Mouse (Mus musculus) stomach, embryonic 14.5 days (tissue): ENCODE results near the gene Parp3. TPM values are rescaled to one million over a fixed set of nuclear protein-coding genes. Genes with fewer than 3 reads are reported as not detected.

Experiments used
- ATAC-seq: fragments of 200-750 bp; cut with Nextera tagmentation; 2 replicates; pipeline ENCODE4 v1.8.0; 2017; ENCODE audit warnings: low read depth, moderate TSS enrichment; ENCODE audit not compliant: insufficient number of reproducible peaks, insufficient read depth, low FRiP score
- H3K27ac ChIP-seq: fragments of 300-500 bp; sonication (generic); 2 replicates; pipeline ENCODE4 v1.5.1; 2014; ENCODE audit warnings: mild to moderate bottlenecking, low read length, moderate library complexity, mixed read lengths
- H3K27me3 ChIP-seq: fragments of 300-500 bp; sonication (generic); 2 replicates; pipeline ENCODE4 v1.6.1; 2014; ENCODE audit warnings: low read length, control low read depth, mixed read lengths; ENCODE audit not compliant: control insufficient read depth, insufficient read depth
- H3K36me3 ChIP-seq: fragments of 300-500 bp; sonication (generic); 2 replicates; pipeline ENCODE4 v1.6.1; 2014; ENCODE audit warnings: mild to moderate bottlenecking, control low read depth, low read length, moderate library complexity, mixed read lengths; ENCODE audit not compliant: control insufficient read depth, insufficient read depth
- H3K4me1 ChIP-seq: fragments of 300-500 bp; sonication (generic); 2 replicates; pipeline ENCODE4 v1.6.1; 2014; ENCODE audit warnings: low read length, control low read depth, mixed read lengths; ENCODE audit not compliant: control insufficient read depth, insufficient read depth
- H3K4me2 ChIP-seq: fragments of 300-500 bp; sonication (generic); replicated peaks from 2 replicates; pipeline ENCODE4 v1.6.1; 2014; ENCODE audit warnings: low read depth, low read length, control low read depth
- H3K4me3 ChIP-seq: fragments of 300-500 bp; sonication (generic); 2 replicates; pipeline ENCODE4 v1.5.1; 2014; ENCODE audit warnings: low read depth, low read length, control low read depth
- H3K9ac ChIP-seq: fragments of 300-500 bp; sonication (generic); replicated peaks from 2 replicates; pipeline ENCODE4 v1.6.1; 2014; ENCODE audit warnings: low read depth, mild to moderate bottlenecking, control low read depth, low read length, moderate library complexity, mixed read lengths
- H3K9me3 ChIP-seq: fragments of 300-500 bp; sonication (generic); 2 replicates; pipeline ENCODE4 v1.6.1; 2016; ENCODE audit warnings: low read depth, low read length, control low read depth; ENCODE audit not compliant: control insufficient read depth
- WGBS: fragments of 180-500 bp; shearing (Covaris S2); extraction: QIAGEN DNeasy Blood & Tissue Kit; methylation state at CpG from one replicate; pipeline ENCODE4 v1.1.7; 2014; 5-methylcytosine and 5-hydroxymethylcytosine counted together
- polyA plus RNA-seq: library from polyadenylated mRNA; unstranded; fragments of >200 nt; fragmentation: Nextera tagmentation; extraction: Ambion mirVana; gene quantifications from 2 replicates; pipeline ENCODE4 v1.2.1, GENCODE M21; 2014

Gene Parp3
- polyA plus RNA-seq, 1 experiment from 2014 or later: 3.1 TPM

DNA sequence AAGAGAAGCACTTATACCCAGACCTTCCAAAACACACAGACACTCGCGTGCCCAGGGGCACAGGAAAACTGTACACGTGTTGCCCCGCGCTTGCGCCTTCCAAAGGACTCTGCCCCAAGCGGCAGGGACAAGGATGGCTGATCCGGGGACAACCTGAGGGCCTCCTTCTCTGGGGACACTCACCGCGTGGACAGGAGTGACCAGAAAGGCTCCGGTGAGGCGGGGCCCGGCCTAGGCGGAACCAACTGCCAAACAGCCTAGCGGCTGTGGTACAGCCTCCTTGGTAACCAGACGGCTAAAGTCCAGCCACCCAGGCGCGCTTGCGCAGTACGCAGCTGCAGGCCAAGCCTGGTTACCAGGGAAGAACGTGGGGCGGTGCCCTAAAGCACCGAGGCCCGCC lies 29.4 kb downstream of the Parp3 start, which contains the start of the genes Abhd14b and Abhd14a:
Gene Abhd14b, plus strand, starts transcription at position 112 of the 400 bp plus-strand sequence.
Gene Abhd14a, minus strand, starts transcription at position 331 of the 400 bp plus-strand sequence.
- H3K9ac ChIP-seq: peak within 1 kb of the TSS; percentile 36; the same call in 1 of the 2 replicates
- H3K4me1 ChIP-seq: peaks cover 40% of the 10 kb centered on the region

GRCm38 (mm10) chr9:106444836-106445235 lies 31.9 kb downstream of the Parp3 start:
- 76% methylated on average over 4 of the region's 4 CpGs for WGBS
- H3K9me3 ChIP-seq: no peaks in the 10 kb centered on the region
- H3K27me3 ChIP-seq: no peaks in the 10 kb centered on the region
- no peaks in the 10 kb centered on the region for H3K36me3 ChIP-seq
- no peak overlapping the region for H3K9ac ChIP-seq
- H3K4me3 ChIP-seq: no peak overlapping the region
- no peak overlapping the region for H3K27ac ChIP-seq
- peaks cover 25% of the 10 kb centered on the region for H3K4me1 ChIP-seq
- no peak for ATAC-seq
- no peak overlapping the region for H3K4me2 ChIP-seq

More for the DNA sequence above, 29.4 kb downstream of the Parp3 start, which contains the start of the genes Abhd14b and Abhd14a:
- peak within 1 kb of the TSS; percentile 86 for H3K4me2 ChIP-seq
- under 1% methylated on average over 24 of the region's 24 CpGs for WGBS
- H3K4me3 ChIP-seq: peak within 1 kb of the TSS; percentile 44
- ATAC-seq: peak; percentile 88
- peak within 1 kb of the TSS; percentile 66 for H3K27ac ChIP-seq
- no peaks in the 10 kb centered on the region for H3K27me3 ChIP-seq
- no peaks in the 10 kb centered on the region for H3K9me3 ChIP-seq
- H3K36me3 ChIP-seq: no peaks in the 10 kb centered on the region

DNA sequence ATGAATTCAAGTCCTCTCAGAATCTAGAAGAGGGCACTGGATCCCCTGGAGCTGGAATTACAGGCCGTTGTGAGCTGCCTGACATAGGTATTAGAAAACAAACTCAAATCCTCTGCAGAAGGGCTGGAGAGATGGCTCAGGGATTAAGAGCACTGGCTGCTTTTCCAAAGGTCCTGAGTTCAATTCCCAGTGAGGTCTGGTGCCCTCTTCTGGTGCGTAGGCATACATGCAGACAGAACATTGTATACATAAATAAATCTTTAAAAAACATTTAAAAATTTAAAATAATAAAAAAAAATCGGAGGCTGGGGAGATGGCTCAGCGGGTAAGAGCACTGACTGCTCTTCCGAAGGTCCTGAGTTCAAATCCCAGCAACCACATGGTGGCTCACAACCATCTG lies 34.1 kb downstream of the Parp3 start:
- ATAC-seq: no peak
- 71% methylated on average over 5 of the region's 5 CpGs for WGBS

DNA sequence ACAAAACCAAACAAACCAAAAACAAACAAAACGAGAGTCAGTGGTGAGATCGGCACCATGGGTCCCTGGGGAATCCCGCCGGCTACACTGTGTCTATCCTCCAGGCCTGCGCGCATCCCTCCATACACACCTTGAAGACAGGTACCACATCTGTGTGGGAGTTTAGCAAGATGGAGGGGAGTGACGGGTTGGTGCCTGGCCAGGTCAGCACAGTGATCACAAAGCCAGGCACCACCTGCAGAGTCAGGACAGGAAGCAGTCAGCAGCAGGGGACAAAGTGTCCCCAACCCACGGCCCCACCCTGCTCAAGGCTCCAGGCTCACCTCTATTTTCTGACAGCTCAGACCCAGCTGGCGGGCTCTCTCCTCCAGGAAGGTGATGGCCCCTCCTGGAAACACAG lies 40.2 kb downstream of the Parp3 start:
- Histone ChIP-seq H3K4me2 (no peak overlapping the region), H3K4me3 (no peak overlapping the region), H3K27ac (no peak overlapping the region), H3K27me3 (no peaks in the 10 kb centered on the region), H3K36me3 (peaks cover 14% of the 10 kb centered on the region), H3K9me3 (no peaks in the 10 kb centered on the region), H3K9ac (no peak overlapping the region), H3K4me1 (peaks cover 13% of the 10 kb centered on the region)
- ATAC-seq: no peak
- 78% methylated on average over 9 of the region's 9 CpGs for WGBS

More for the DNA sequence above, 34.1 kb downstream of the Parp3 start:
- Histone ChIP-seq H3K27ac (no peak overlapping the region), H3K27me3 (no peaks in the 10 kb centered on the region), H3K9ac (no peak overlapping the region), H3K36me3 (no peaks in the 10 kb centered on the region), H3K4me1 (peaks cover 13% of the 10 kb centered on the region), H3K9me3 (no peaks in the 10 kb centered on the region), H3K4me2 (no peak overlapping the region), H3K4me3 (no peak overlapping the region)

DNA sequence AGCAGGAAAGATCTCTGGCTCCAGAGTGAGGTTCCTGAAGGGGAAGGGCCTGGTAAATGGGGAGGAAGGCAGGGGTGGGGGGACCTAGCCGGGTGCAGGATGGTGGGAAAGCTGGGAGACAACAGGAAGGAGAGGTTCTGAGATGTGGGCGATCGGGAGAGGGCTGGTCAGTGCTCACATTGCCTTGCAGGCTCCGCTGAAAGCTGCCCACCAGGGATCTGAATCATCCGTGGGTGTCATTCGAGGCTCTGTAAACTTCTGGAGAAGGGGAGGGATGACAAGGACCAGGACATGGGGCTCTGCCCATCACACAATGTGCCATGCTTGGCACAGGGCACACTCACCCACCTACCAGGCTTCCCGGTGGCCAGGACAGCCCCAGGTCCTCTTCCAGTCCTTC lies 43.4 kb downstream of the Parp3 start:
- no peak overlapping the region for H3K9ac ChIP-seq
- H3K4me1 ChIP-seq: peaks cover 15% of the 10 kb centered on the region
- H3K27me3 ChIP-seq: no peaks in the 10 kb centered on the region
- no peak overlapping the region for H3K4me2 ChIP-seq
- no peaks in the 10 kb centered on the region for H3K9me3 ChIP-seq
- 70% methylated on average over 7 of the region's 7 CpGs for WGBS
- H3K4me3 ChIP-seq: no peak overlapping the region
- H3K27ac ChIP-seq: no peak overlapping the region
- ATAC-seq: no peak
- H3K36me3 ChIP-seq: peaks cover 21% of the 10 kb centered on the region

GRCm38 (mm10) chr9:106430015-106430264 lies 46.8 kb downstream of the Parp3 start:
- WGBS: 0% methylated on average over 4 of the region's 4 CpGs
- Histone ChIP-seq H3K4me3 (peak overlapping the region; percentile 78), H3K9ac (peak overlapping the region; percentile 99), H3K27ac (peak overlapping the region; percentile 82), H3K27me3 (no peaks in the 10 kb centered on the region), H3K4me1 (peaks cover 8% of the 10 kb centered on the region), H3K36me3 (peaks cover 21% of the 10 kb centered on the region), H3K4me2 (peak overlapping the region; percentile 84), H3K9me3 (no peaks in the 10 kb centered on the region)
- no peak for ATAC-seq

- ATAC-seq: peak; percentile 91
- peaks cover 21% of the 10 kb centered on the region for H3K36me3 ChIP-seq
- H3K9me3 ChIP-seq: no peaks in the 10 kb centered on the region
- peak within 1 kb of the TSS; percentile 94 for H3K27ac ChIP-seq
- peak within 1 kb of the TSS; percentile 84 for H3K4me2 ChIP-seq
- H3K27me3 ChIP-seq: no peaks in the 10 kb centered on the region
- under 1% methylated on average over 55 of the region's 55 CpGs for WGBS
- H3K4me3 ChIP-seq: peak within 1 kb of the TSS; percentile 78
- peaks cover 8% of the 10 kb centered on the region for H3K4me1 ChIP-seq
- peak within 1 kb of the TSS; percentile 99 for H3K9ac ChIP-seq
These were observed 47.3 kb downstream of the Parp3 start, which contains the start of gene Rpl29 for GRCm38 (mm10) chr9:106429221-106430014. Gene Rpl29 (plus strand): TSS chr9:106429454.

DNA sequence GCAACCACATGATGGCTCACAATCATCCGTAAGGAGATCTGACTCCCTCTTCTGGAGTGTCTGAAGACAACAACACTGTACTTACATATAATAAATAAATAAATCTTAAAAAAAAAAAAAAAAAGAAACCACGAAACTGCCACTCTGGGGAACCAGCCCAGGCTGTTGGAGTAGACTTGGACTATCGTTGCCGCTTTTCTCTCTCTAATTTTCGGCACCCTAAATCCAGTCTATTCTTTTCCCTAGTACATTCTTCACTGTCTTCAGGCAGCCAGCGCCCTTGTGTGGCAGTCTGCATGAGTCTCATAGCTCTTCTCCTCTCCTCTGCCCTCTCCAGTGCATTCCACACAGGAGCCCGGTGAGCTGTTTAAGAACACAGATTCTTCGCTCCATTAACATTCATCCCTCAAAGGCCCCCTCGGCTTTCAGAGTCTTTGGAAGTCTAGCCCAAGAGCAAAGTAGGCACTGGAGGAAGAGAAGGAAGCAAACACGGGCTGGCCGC lies 48.0 kb downstream of the Parp3 start:
- peaks cover 8% of the 10 kb centered on the region for H3K4me1 ChIP-seq
- peak; percentile 36; the same call in 1 of the 2 replicates for ATAC-seq
- H3K4me3 ChIP-seq: peak overlapping the region; percentile 78
- H3K9me3 ChIP-seq: no peaks in the 10 kb centered on the region
- H3K4me2 ChIP-seq: peak overlapping the region; percentile 65
- peak overlapping the region; percentile 22; the same call in 1 of the 2 replicates for H3K9ac ChIP-seq
- no peaks in the 10 kb centered on the region for H3K27me3 ChIP-seq
- peak overlapping the region; percentile 94 for H3K27ac ChIP-seq
- WGBS: 14% methylated on average over 11 of the region's 11 CpGs
- peaks cover 18% of the 10 kb centered on the region for H3K36me3 ChIP-seq
